In genomic region chr4:46451758-46452480, GRCm38 (mm10) we compare ENCODE assay signal across 8 mouse cellular contexts. TPM values are rescaled to one million over a fixed set of nuclear protein-coding genes. Genes with fewer than 3 reads are reported as not detected.
DNase-seq lines count a peak whose midpoint lies in the region; ATAC-seq and TF ChIP-seq lines count a peak whose summit lies in the region.

No protein-coding gene starts in this region.

- H3K4me1 ChIP-seq in intestine, postnatal 0 days (replicated peaks; ENCODE audit: control insufficient read depth, insufficient read depth, low read length) = 0 out of 2 replicates have a peak, but pooled peaks cover 9% of the 10 kb centered on the region
- peaks cover 47% of the 10 kb centered on the region for H3K4me1 ChIP-seq in limb, embryonic 10.5 days
- peaks cover 31% of the 10 kb centered on the region for H3K4me1 ChIP-seq in midbrain, embryonic 12.5 days
- H3K4me1 ChIP-seq in small intestine, adult 2 months (ENCODE audit: control insufficient read depth, insufficient read depth, insufficient read length, low read length) = peaks cover 12% of the 10 kb centered on the region

- no peaks in the 10 kb centered on the region for H3K9me3 ChIP-seq in intestine, postnatal 0 days (ENCODE audit: control insufficient read depth)
- no peaks in the 10 kb centered on the region for H3K9me3 ChIP-seq in limb, embryonic 10.5 days (replicated peaks)
- H3K9me3 ChIP-seq in midbrain, embryonic 12.5 days = no peaks in the 10 kb centered on the region

- TF ChIP-seq POLR2A in small intestine, adult 2 months (IDR thresholded peaks at IDR 0.05; ENCODE audit: low read depth, low read length) = no peak; the same call in 1 of the 2 replicates

- TF ChIP-seq CTCF in intestine, postnatal 0 days (IDR thresholded peaks at IDR 0.05; ENCODE audit: low read depth) = no peak
- TF ChIP-seq CTCF in small intestine, adult 2 months (IDR thresholded peaks at IDR 0.05; ENCODE audit: extremely low read depth, insufficient read length, insufficient replicate concordance, low read depth, low read length) = no peak

- DNase-seq in adrenal gland, adult 18-20 months (ENCODE audit: low spot score in 2 of 2) = peak; percentile 76 to 77
- DNase-seq in embryo, embryonic 11 days = peak; percentile 84
- DNase-seq in limb, embryonic 10.5 days (ENCODE audit: low spot score) = peak; percentile 75
- no peak for DNase-seq in c-Kit-positive CD71-positive TER-119-positive erythroid progenitor cells, embryonic 14.5 days (ENCODE audit: low spot score)

- H3K27me3 ChIP-seq in intestine, postnatal 0 days (replicated peaks; ENCODE audit: control insufficient read depth, insufficient read depth, low read length) = no peaks in the 10 kb centered on the region
- no peaks in the 10 kb centered on the region for H3K27me3 ChIP-seq in limb, embryonic 10.5 days (ENCODE audit: low read depth, poor library complexity, severe bottlenecking)
- peaks cover 4% of the 10 kb centered on the region; the same call in 1 of the 2 replicates for H3K27me3 ChIP-seq in midbrain, embryonic 12.5 days
- no peaks in the 10 kb centered on the region for H3K27me3 ChIP-seq in small intestine, adult 2 months (ENCODE audit: control insufficient read depth, insufficient read depth, low read length)

- H3K9ac ChIP-seq in intestine, postnatal 0 days (ENCODE audit: low read depth, low read length) = peak overlapping the region; percentile 92
- H3K9ac ChIP-seq in midbrain, embryonic 12.5 days (replicated peaks) = peak overlapping the region; percentile 98

- H3K4me2 ChIP-seq in intestine, postnatal 0 days (replicated peaks; ENCODE audit: low read depth) = peak overlapping the region; percentile 90
- peak overlapping the region; percentile 83 for H3K4me2 ChIP-seq in midbrain, embryonic 12.5 days (replicated peaks)

- ATAC-seq in granulocyte monocyte progenitor cell, adult 5-6 weeks (replicated peaks; ENCODE audit: poor library complexity, severe bottlenecking) = peak; percentile 4; the same call in 1 of the 2 replicates
- ATAC-seq in intestine, postnatal 0 days = peak; percentile 58
- peak; percentile 21 for ATAC-seq in midbrain, embryonic 12.5 days (ENCODE audit: low FRiP score, low read depth)

- 1% methylated on average over 28 of the region's 111 CpGs for WGBS in intestine, postnatal 0 days
- under 1% methylated on average over 103 of the region's 111 CpGs for WGBS in limb, embryonic 10.5 days
- under 1% methylated on average over 56 of the region's 111 CpGs for WGBS in midbrain, embryonic 12.5 days
- WGBS in small intestine, adult 2 months = under 1% methylated on average over 94 of the region's 111 CpGs

- H3K36me3 ChIP-seq in intestine, postnatal 0 days (ENCODE audit: control insufficient read depth, insufficient read depth) = no peaks in the 10 kb centered on the region
- H3K36me3 ChIP-seq in limb, embryonic 10.5 days = peaks cover 15% of the 10 kb centered on the region
- H3K36me3 ChIP-seq in midbrain, embryonic 12.5 days = no peaks in the 10 kb centered on the region
- H3K36me3 ChIP-seq in small intestine, adult 2 months (ENCODE audit: control insufficient read depth, insufficient read depth, low read length) = no peaks in the 10 kb centered on the region

- peak overlapping the region; percentile 97 for H3K27ac ChIP-seq in intestine, postnatal 0 days (ENCODE audit: low read depth, low read length)
- peak overlapping the region; percentile 100 for H3K27ac ChIP-seq in limb, embryonic 10.5 days
- H3K27ac ChIP-seq in midbrain, embryonic 12.5 days (replicated peaks) = peak overlapping the region; percentile 98
- peak overlapping the region; percentile 86 for H3K27ac ChIP-seq in small intestine, adult 2 months (ENCODE audit: insufficient read depth, low read depth, low read length)

- peak overlapping the region; percentile 89 for H3K4me3 ChIP-seq in intestine, postnatal 0 days (ENCODE audit: low read depth, low read length)
- H3K4me3 ChIP-seq in limb, embryonic 10.5 days = peak overlapping the region; percentile 90
- H3K4me3 ChIP-seq in midbrain, embryonic 12.5 days = peak overlapping the region; percentile 94
- peak overlapping the region; percentile 99 for H3K4me3 ChIP-seq in small intestine, adult 2 months (ENCODE audit: low read depth, low read length)

RNA-seq across cellular contexts. Expression of gene Anp32b, which starts 1.2 kb away (rescaled TPM):
- total RNA-seq in adrenal gland, adult 18-20 months (2021) = 100 to 1,000 TPM in 1 of 2 experiments, 10 to 100 TPM in 1; 90.3 to 111 TPM
- 672 and 724 TPM in 2 replicates for total RNA-seq in granulocyte monocyte progenitor cell, adult 5-6 weeks (2014; fragmentation: Nextera tagmentation)
- total RNA-seq in granulocyte monocyte progenitor cell, adult 5-6 weeks (2017) = 142 and 159 TPM in 2 replicates
- 98.5 and 105 TPM in 2 replicates for polyA plus RNA-seq in intestine, postnatal 0 days (2015; fragmentation: Nextera tagmentation; extraction: Ambion mirVana)
- polyA plus RNA-seq in limb, embryonic 10.5 days (2016; fragmentation: Nextera tagmentation; extraction: Ambion mirVana) = 405 and 451 TPM in 2 replicates
- polyA plus RNA-seq in midbrain, embryonic 12.5 days (2016; fragmentation: Nextera tagmentation; extraction: Ambion mirVana) = 237 and 256 TPM in 2 replicates
- 12.4 and 23.4 TPM in 2 replicates for polyA plus RNA-seq in small intestine, adult 2 months (2012; rRNA removed)

RNA-seq across cellular contexts. Expression of gene Nans, which starts 37.1 kb away (rescaled TPM):
- total RNA-seq in adrenal gland, adult 18-20 months (2021) = 10 to 100 TPM; 29.9 to 35.4 TPM
- 77.2 and 94.3 TPM in 2 replicates for total RNA-seq in granulocyte monocyte progenitor cell, adult 5-6 weeks (2014; fragmentation: Nextera tagmentation)
- 86.2 and 97.0 TPM in 2 replicates for total RNA-seq in granulocyte monocyte progenitor cell, adult 5-6 weeks (2017)
- polyA plus RNA-seq in intestine, postnatal 0 days (2015; fragmentation: Nextera tagmentation; extraction: Ambion mirVana) = 67.4 and 81.3 TPM in 2 replicates
- polyA plus RNA-seq in limb, embryonic 10.5 days (2016; fragmentation: Nextera tagmentation; extraction: Ambion mirVana) = 87.2 and 96.1 TPM in 2 replicates
- 58.3 and 72.6 TPM in 2 replicates for polyA plus RNA-seq in midbrain, embryonic 12.5 days (2016; fragmentation: Nextera tagmentation; extraction: Ambion mirVana)
- polyA plus RNA-seq in small intestine, adult 2 months (2012; rRNA removed) = 21.2 and 36.0 TPM in 2 replicates

RNA-seq across cellular contexts. Expression of gene Hemgn, which starts 38.6 kb away (rescaled TPM):
- not detected for total RNA-seq in adrenal gland, adult 18-20 months (2021)
- 0.45 and 1.2 TPM in 2 replicates for total RNA-seq in granulocyte monocyte progenitor cell, adult 5-6 weeks (2014; fragmentation: Nextera tagmentation)
- total RNA-seq in granulocyte monocyte progenitor cell, adult 5-6 weeks (2017) = 2.2 and 3.0 TPM in 2 replicates
- polyA plus RNA-seq in intestine, postnatal 0 days (2015; fragmentation: Nextera tagmentation; extraction: Ambion mirVana) = 0.21 and 0.22 TPM in 2 replicates
- polyA plus RNA-seq in limb, embryonic 10.5 days (2016; fragmentation: Nextera tagmentation; extraction: Ambion mirVana) = 12.8 and 13.4 TPM in 2 replicates
- polyA plus RNA-seq in midbrain, embryonic 12.5 days (2016; fragmentation: Nextera tagmentation; extraction: Ambion mirVana) = 2.6 and 3.6 TPM in 2 replicates
- polyA plus RNA-seq in small intestine, adult 2 months (2012; rRNA removed) = 0.04 TPM in 1 of 2 replicates, not detected in the other

Comparison
In these comparisons a context has a peak if more than half of its experiments do, and no peak if none do; other contexts are left out.
1. ATAC-seq: peak in every context shown above with its lines; median percentile 58 in intestine, postnatal 0 days; 21 in midbrain, embryonic 12.5 days; 4 in granulocyte monocyte progenitor cell, adult 5-6 weeks.